Mouse (Mus musculus) brain, adult 2 months (tissue): ENCODE data around the gene Mapk8ip3.
"Not testable (repeated sequence)": the region's sequence is repeated elsewhere in the genome, so short reads cannot be mapped to it uniquely, and the experiment has no call there.

Source experiments
- DNase-seq: peaks from one replicate; pipeline ENCODE4 v3.0.0; 2011; ENCODE audit warnings: low read depth, low spot score

Gene Mapk8ip3

DNA sequence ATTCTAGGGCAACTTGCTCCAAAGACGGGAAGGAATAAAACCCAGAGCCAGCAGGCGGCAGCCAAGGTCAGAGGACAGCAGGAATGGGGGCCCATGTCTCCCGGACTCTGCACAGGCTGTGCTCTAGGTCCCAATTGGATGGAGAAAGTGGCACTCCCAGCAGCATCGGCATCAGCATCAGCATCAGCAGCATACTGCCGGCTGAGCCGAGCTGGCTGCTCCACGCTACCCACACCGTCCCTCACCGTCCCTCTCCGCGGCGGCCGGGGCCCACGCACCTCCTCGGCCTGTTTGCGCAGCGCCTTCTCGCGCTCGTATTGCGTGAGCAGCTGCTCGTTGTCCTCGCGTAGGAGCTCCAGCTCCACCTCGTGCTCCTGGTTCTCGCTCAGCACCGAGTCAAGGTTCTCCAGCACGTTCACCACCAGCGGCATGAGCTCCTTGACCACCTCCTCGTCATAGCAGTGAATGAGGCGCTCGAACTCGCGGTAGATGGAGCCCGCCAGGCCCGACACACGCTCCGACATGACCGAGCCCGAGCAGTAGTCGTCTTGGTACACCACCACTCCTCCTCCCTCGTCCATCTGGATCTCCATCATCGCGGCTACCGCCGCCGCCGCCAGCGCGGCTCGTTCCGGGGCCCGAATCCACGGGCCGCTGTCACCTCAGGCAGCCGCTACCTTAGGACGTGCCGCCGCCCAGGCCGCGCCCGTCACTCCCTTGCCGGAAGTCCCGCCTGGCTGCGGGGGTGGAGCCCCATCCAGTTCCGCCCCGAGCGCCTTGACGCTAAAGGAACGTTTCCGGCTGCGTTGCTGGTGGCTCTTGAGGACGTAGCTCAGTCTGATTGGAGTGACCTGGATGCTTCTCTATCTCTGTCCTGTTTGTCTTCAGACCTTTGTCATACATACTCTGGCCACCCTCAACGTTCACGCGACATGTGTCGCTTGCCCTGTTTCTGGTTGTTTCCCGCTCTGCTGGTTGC lies at the start of gene Mapk8ip3:
Gene Mapk8ip3 (minus strand): TSS at position 719 of the 979 bp plus-strand sequence.
- DNase-seq: peak; percentile 99

DNA sequence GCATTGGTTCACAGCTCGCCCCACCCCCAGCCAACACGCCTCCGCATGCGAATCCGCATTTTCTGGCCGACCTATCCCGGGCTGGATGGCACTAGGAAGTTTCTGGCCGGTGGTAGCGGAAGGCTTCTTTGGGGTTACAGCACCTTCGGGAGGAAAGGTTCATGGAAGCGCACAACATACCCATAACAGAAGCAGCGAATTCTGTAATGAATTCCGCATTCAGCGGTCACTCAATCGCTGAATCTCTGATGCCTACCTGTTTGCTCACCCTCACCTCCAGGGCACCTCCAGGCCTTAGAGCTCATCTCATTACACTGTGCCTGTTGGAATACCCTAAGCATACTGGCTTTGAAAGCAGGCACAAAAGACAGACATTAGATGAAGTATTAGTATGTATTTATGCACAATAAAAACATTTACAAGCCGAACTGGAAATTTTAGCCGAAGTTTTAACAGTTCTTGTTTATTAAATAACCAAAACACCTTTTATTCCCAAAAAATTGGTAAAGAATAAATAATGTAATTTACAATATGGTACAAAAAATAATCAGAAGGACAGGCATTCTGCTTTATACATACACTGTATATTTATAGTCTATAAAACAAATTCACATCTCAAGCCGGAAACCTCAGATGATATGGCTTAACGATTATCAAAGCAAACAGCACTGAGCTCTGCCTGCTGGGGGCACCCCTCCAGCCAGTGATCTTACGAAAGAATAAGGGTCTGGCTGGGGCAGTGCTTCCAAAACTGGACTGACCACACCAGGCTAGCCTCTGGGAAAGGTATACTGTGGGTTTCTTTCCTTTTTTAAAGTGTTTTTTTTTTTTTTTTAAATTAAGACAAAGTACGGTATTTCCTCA lies 24.3 kb upstream of the Mapk8ip3 start:
- DNase-seq: no peak

DNA sequence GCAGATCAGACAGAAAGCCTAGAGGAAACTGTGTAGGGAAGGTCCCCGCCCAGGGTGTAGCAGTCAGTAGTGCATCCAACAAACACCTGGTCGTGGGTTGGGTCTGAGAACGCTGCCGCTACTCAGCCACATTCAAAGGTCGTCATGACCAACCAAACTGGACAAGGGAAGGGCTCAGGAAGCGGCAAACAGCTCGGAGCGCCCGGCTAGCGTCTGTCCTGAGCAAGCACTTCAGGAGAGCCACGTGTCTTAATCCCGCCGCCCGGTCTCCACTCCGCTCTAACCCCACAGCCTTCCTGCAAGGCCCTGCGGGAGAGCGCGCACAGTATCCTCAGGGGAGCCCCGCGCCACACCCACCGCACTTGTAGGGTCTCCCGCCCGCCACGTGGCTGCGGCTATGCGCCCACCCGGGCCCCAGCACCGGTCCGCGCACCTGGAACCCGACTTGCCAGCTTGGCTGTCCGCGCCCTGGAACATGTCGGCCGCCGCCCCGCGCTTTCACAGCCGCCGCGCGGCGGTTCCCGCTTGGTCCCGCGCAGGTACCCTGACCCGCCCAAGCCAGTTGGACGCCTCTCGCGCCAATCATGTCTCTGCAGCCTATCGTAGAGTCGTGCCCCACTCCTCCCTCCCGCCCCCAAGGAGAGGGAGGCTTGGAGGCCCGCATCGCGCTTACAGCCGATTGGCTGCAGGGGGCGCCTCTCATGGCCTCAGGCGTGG lies 23.5 kb upstream of the Mapk8ip3 start, which contains the start of gene Jpt2:
Gene Jpt2 (minus strand): TSS at position 555 of the 717 bp plus-strand sequence.
- peak; percentile 99 for DNase-seq

GRCm38 (mm10) chr17:24959371-24959770 lies 22.6 kb upstream of the Mapk8ip3 start:
- DNase-seq: no peak

DNA sequence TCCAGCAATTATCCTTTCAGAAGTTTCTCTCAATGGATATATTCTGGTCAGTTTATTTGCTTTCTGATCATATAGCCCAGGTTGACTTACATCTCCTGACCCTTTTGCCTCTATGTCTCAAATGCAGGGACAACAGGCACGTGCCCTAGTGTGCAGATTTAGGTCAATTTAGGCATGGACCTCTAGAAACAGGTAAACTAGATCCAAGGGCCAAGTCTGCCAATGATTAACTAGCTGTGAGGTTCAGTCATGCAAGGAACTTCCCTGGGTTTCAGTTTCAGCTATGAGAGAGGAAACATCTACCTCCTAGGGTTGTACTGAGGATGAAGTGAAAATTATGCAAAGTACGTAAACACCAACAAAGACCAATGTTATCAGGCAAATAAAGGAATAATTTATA lies 16.5 kb upstream of the Mapk8ip3 start:
- no peak for DNase-seq

DNA sequence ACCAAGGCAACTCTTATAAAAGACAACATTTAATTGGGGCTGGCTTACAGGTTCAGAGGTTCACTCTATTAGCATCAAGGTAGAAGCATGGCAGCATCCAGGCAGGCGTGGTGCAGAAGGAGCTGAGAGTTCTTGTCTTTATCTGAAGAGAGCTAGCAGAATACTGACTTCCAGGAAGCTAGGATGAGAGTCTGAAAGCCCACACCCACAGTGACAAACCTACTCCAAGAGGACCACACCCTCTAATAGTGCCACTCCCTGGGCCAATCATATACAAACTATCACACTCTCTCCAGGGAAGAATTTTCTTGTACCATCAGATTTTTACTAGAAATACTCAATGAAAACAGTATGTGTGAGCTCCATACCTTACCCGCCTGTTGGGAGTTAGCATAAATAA lies 13.9 kb upstream of the Mapk8ip3 start:
- DNase-seq: no peak

GRCm38 (mm10) chr17:24948204-24948603 lies 11.4 kb upstream of the Mapk8ip3 start:
- no peak for DNase-seq

DNA sequence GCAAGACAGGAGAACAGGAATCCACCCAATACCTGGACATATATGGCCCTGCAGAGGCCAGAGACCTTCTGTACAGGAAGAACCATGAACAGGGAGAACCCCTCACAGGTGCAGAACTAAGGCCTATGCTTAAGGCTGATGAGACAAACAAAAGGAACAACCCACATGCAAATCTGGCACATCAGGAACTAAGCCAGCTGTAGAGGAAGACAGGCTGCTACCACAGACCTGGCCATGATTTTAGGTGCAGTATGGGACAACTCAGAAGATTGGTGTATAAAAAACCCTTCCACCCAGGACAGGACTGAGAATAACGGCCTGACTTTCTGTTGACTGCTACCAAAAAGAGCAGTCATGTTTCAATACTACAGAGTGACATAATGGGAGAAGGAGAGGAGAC lies 6.8 kb upstream of the Mapk8ip3 start:
- DNase-seq: not testable (repeated sequence)

- peak; percentile 76 for DNase-seq
Observed at GRCm38 (mm10) chr17:24943036-24943435, 6.3 kb upstream of the Mapk8ip3 start.

GRCm38 (mm10) chr17:24942453-24942852 lies 5.7 kb upstream of the Mapk8ip3 start:
- peak; percentile 37 for DNase-seq

GRCm38 (mm10) chr17:24937266-24937665 lies 489 bp upstream of the Mapk8ip3 start:
- DNase-seq: no peak

- no peak for DNase-seq
Observed at GRCm38 (mm10) chr17:24935666-24936065, 1.1 kb downstream of the Mapk8ip3 start.

DNA sequence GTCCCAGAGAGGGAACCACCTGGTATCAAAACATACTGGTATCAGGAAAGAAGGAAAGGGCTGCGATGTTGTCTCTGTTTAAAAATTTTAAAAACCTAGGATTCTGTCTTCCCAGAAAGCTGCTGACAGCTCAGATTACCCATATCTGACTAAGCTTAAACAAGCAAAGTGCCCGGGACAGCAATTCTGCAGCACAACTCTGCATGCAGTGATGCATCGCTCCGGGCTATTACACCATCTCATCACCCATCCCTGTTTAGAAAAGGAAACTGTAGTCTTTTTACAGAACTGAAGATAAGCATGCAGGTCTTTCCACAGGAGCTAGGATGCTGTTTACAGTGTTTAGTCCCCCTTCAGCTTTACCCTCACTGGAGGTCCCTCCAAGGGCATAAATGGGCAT lies 1.9 kb downstream of the Mapk8ip3 start:
- no peak for DNase-seq

DNA sequence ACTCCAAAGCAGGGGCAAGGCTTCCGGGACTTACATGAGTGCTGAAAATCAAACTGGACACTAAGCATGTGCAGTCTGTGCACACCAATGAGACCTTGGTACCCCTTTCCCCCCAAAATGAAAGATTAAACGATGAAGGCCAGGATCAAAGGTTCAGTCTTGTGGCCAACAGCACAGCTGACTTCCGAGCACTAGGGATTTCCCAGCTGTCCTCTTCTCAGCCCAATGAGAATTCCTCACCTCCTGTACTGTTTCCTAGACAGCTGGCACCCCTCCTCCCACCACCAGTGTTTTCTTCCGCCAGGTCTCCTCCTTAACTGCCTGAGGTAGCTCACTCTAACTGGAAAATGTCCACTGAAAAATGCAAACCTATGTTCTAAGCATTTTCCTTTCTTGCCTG lies 3.6 kb downstream of the Mapk8ip3 start:
- peak; percentile 17 for DNase-seq

DNA sequence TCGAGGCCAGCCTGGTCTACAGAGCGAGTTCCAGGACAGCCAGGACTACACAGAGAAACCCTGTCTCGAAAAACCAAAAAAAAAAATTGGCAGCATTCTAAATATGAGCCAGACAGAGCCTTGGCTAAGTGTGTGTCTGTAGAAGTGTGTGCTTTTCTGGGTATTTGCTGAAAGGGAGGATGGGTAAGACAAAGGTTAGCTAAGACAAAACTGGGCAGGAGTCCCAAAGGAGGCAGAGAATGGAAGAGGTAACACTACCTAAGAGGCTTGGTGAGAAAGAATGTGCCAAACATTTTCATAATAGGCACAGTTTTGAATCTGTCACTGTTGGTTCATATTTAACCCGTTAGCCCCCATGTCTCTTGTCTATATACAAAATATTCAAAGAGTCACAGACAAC lies 4.3 kb downstream of the Mapk8ip3 start:
- DNase-seq: no peak

- peak; percentile 40 for DNase-seq
Observed at GRCm38 (mm10) chr17:24929506-24929905, 7.3 kb downstream of the Mapk8ip3 start.

- DNase-seq: no peak
Observed at GRCm38 (mm10) chr17:24923246-24923645, 13.5 kb downstream of the Mapk8ip3 start.

- DNase-seq: no peak
Observed at GRCm38 (mm10) chr17:24913984-24914383, 22.8 kb downstream of the Mapk8ip3 start.

DNA sequence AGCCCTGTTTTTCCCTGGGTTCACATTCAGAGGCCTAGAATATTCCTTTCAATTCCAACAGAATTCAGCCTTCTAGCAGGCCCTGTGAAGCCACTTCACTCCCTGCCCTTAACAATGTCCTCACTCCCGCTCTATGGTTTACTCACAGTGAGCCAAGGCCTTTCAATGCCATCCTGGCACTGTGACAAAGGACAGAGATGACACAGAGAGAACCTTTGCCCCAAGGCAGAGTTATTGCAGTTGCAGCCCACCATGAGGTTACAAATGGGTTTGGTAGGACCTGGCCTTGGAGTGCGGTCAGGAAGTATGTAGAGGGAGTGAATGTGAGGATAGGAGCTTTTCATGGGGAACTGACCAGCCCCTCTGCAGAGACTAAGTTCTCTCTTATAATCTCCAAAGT lies 29.2 kb downstream of the Mapk8ip3 start:
- no peak for DNase-seq

GRCm38 (mm10) chr17:24903767-24904166 lies 33.0 kb downstream of the Mapk8ip3 start:
- peak; percentile 66 for DNase-seq

DNA sequence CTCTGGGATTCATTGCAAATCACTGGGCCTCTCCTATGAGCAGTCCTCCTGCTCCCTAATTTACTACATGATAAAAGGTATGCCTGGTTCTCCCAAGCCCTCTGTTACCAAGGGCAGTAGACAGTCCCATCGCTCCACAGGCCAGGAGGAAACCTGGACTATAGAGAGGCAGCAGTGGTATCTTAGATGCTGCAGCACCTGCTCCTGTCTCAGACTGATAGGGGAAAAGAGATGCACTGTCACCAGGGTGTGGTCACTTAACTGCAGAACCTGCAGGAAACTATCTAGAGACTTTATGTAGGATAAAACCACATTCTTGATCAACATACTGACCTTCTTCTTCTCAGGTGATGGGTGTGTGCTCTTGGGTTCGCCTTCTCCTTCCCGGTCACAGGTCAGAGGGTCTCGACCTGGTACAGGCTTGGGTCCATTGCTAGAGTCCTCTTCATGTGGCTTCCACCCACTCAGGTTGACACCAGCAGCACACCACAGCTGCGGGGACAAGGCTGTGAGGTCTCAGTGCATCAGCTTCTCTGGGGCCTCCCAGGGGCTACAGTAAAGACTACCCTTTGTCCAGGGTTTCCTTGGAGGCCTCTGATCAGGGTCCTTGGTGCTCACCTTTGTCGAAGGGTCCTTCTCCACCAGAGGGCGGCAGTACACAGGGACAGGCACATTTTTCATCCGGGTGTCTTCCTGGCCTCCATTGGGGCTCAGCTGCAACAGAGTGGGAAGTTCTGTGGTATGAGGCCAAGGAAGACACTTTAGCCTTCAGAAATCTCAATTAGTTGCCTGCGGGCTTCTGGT lies 33.9 kb downstream of the Mapk8ip3 start:
- no peak for DNase-seq
